Mouse (Mus musculus): ENCODE measurements around the gene Psmd5. TPM values are rescaled to one million over a fixed set of nuclear protein-coding genes. Genes with fewer than 3 reads are reported as not detected.

The Psmd5 gene
- polyA plus RNA-seq (2012; fragmentation: generic; extraction: Trizol) = 10 to 100 TPM; 18.3 to 29.6 TPM

DNA sequence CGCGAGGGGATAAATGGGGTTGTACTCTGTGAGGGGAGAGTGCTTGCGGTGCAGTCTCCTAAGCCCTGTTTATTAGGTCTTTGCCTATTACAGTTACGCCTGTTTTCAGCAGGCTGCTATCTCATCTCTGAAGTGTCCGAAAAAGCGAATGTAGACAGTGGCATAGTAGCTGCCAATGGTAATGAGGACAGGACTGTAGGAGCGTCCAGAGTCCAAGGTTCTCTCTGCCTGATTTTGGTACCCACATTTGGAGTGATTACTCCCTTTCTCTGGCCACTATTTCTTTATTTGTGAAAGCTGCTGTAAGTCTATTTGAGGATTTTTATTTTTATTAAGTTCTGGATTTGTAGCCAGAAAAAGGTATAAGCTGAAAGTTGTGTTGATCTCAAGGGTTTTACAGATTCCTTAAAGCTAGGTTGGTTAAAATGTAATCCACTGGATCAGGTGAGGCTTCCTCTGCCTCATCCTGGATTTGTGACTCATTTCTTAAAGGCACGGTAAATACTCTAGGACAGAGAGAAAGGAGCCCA lies at the start of gene Psmd5:
Gene Psmd5 (minus strand): TSS at position 153 of the 530 bp plus-strand sequence.

DNA sequence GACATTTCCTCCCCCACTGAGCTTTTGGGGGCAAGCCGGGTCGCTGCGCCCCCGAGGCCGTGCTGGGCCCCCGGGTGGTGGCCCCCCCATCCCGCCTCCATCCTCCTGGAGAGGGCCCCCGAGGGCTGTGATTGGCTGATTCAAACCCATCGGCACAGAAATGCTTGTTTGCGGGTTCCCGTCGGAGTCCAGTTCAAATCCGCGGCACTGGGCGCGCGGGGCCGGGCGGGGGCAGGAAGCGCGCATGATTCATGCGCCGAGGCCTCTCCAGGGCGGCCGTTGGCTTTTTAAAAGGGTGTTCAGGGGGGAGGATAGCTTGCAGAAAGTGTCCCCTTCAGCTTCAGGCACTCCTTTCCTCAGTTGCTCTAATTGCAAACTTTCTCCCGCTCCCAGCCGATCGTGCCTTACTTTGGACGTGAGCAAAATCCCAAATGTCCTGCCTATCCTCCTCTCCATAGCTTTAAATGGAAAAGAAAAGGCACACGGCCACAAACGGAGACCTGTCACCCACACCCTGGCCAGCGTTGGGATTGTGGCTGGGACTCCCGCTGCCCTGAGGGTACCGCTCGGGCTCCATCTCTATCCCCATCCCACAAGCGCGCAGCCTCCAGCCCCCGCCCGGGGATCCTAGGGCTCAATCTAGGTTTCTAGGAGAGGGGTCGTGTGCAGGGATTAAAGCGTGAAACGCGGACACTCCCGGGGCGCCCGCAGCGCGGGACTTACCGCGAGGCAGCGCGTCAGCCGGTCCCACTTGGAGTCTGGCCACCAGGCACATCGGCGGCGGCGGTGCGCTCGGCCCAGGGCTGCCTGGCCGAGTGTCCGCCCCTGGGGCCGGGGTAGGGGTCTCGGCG lies 38.7 kb upstream of the Psmd5 start, which contains the start of gene Phf19:
Gene Phf19 (minus strand): TSS at position 809 of the 851 bp plus-strand sequence.

GRCm38 (mm10) chr2:34874271-34874670 lies 497 bp downstream of the Psmd5 start, which contains the start of gene Cutal:
Gene Cutal (plus strand): TSS chr2:34874396.

GRCm38 (mm10) chr2:34832766-34833457 lies 41.9 kb downstream of the Psmd5 start, which contains the start of gene Gm34653:
Gene Gm34653 (plus strand): TSS chr2:34833007.

GRCm38 (mm10) chr2:34825827-34826459 lies 48.8 kb downstream of the Psmd5 start, which contains the start of gene Fbxw2:
Gene Fbxw2 (minus strand): TSS chr2:34826311.

Other genes with a start within 250 kb of the Psmd5 start
- 10 to 100 TPM in 1 of 2 experiments, 1 to 10 TPM in 1; 3.4 to 20.4 TPM for gene Gapvd1, start 119.7 kb downstream of the Psmd5 start, polyA plus RNA-seq (2012; fragmentation: generic; extraction: Trizol)
- gene Hspa5, start 103.0 kb downstream of the Psmd5 start, polyA plus RNA-seq (2012; fragmentation: generic; extraction: Trizol) = 100 to 1,000 TPM in 1 of 2 experiments, 10 to 100 TPM in 1; 22.3 to 265 TPM
- gene Rabepk, start 75.1 kb downstream of the Psmd5 start, polyA plus RNA-seq (2012; fragmentation: generic; extraction: Trizol) = 10 to 100 TPM; 38.2 to 42.3 TPM
- gene Fbxw2, start 48.7 kb downstream of the Psmd5 start, polyA plus RNA-seq (2012; fragmentation: generic; extraction: Trizol) = 10 to 100 TPM; 20.4 to 58.5 TPM
- under 1 TPM in 1 of 2 experiments, not detected in 1; 0.02 TPM for gene Gm34653, start 42.0 kb downstream of the Psmd5 start, polyA plus RNA-seq (2012; fragmentation: generic; extraction: Trizol)
- gene Cutal, start 572 bp downstream of the Psmd5 start, polyA plus RNA-seq (2012; fragmentation: generic; extraction: Trizol) = under 1 TPM in 1 of 2 experiments, not detected in 1; 0.04 TPM
- 10 to 100 TPM; 14.3 to 15.9 TPM for gene Phf19, start 39.1 kb upstream of the Psmd5 start, polyA plus RNA-seq (2012; fragmentation: generic; extraction: Trizol)
- 10 to 100 TPM in 1 of 2 experiments, 1 to 10 TPM in 1; 5.4 to 12.1 TPM for gene Traf1, start 86.8 kb upstream of the Psmd5 start, polyA plus RNA-seq (2012; fragmentation: generic; extraction: Trizol)
- under 1 TPM in 1 of 2 experiments, not detected in 1; 0.07 TPM for gene Hc, start 186.5 kb upstream of the Psmd5 start, polyA plus RNA-seq (2012; fragmentation: generic; extraction: Trizol)
- gene AI182371, start 226.6 kb upstream of the Psmd5 start, polyA plus RNA-seq (2012; fragmentation: generic; extraction: Trizol) = under 1 TPM in 1 of 2 experiments, not detected in 1; 0.11 TPM
- gene Cntrl, start 234.5 kb upstream of the Psmd5 start, polyA plus RNA-seq (2012; fragmentation: generic; extraction: Trizol) = 1 to 10 TPM in 1 of 2 experiments, under 1 TPM in 1; 0.44 to 7.4 TPM

Data from C3H10T1/2 (cell line).